Mouse (Mus musculus): Measurements from ENCODE around the gene Flnb. TPM values are rescaled to one million over a fixed set of nuclear protein-coding genes. Genes with fewer than 3 reads are reported as not detected.

Gene Flnb
- polyA plus RNA-seq, 1 experiment from 2014 or later, result 16.5 TPM

DNA sequence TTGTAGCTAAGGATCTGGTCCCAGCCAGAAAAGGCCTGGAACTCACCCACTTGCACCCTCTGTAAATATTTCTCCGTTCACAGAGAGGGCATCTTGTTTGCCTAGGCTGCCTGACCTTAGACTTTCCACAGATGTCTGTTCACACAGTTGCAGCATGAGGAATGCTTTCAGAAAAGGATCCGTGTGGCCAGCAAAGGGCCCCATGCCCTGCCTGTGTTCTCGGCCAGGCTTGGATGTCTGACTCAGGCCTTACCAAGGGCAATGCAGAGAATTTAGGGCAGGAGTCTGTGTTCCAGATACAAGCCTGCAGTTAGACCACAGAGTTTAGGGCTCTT lies 126.0 kb downstream of the Flnb start:
- no peaks in the 10 kb centered on the region for H3K27me3 ChIP-seq (ENCODE audit: control insufficient read depth, insufficient read depth, low read length)
- WGBS, result 79% methylated on average over 3 of the region's 3 CpGs
- no peaks in the 10 kb centered on the region for H3K36me3 ChIP-seq (ENCODE audit: control insufficient read depth, insufficient read depth, low read length)

DNA sequence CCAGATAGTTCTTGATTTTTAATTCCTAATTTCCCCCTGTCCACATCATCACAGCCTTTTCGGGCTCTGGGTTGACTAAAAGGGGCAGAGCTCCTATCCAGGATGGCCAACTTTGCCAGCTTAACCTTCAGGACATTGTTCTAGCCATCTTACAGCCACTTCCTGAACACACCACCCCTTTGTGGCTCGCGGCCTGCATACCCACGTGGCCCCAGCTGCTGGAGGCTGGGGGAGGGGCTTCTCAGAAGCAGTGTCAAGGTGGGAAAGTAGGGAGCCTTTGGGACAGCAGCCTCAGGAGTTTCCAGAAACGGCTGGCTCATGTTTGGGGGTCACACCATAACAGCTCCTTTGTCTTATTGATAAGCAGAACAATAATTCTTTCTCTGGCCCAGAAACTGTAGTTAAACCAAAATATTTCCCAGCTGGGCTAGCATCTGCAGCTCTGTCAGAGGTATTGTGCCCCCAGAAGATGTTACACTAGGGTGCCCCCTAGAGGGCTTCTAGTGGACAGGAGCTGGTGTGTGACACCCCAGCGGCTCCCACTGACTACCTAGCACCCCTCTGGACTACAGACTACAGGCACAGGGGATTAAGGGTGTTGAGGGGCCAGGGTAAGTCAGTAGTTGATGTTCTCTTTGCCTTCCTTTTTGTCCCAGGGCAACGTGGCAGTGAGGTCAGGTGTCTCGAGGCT lies 126.7 kb downstream of the Flnb start:
- peak; percentile 23 for DNase-seq (ENCODE audit: low spot score)
- 67% methylated on average over 8 of the region's 8 CpGs for WGBS
- Histone ChIP-seq H3K27me3 (ENCODE audit: control insufficient read depth, insufficient read depth, low read length) (no peaks in the 10 kb centered on the region), H3K4me3 (ENCODE audit: low read depth, low read length) (no peak overlapping the region), H3K9me3 (ENCODE audit: control insufficient read depth, low read length) (no peaks in the 10 kb centered on the region), H3K27ac (ENCODE audit: low read depth, low read length) (no peak overlapping the region), H3K4me2 (replicated peaks; ENCODE audit: low read depth, low read length) (no peak overlapping the region), H3K9ac (ENCODE audit: low read depth, low read length) (no peak overlapping the region), H3K4me1 (replicated peaks; ENCODE audit: control insufficient read depth, insufficient read depth, low read length) (no peaks in the 10 kb centered on the region), H3K36me3 (ENCODE audit: control insufficient read depth, insufficient read depth, low read length) (no peaks in the 10 kb centered on the region)
- ATAC-seq (ENCODE audit: low FRiP score), result 0 out of 2 replicates have a peak, but pooled peaks have one; percentile 33

More for the DNA sequence above, 126.0 kb downstream of the Flnb start:
- ATAC-seq (ENCODE audit: low FRiP score) (no peak), DNase-seq (ENCODE audit: low spot score) (no peak)
- Histone ChIP-seq H3K4me1 (replicated peaks; ENCODE audit: control insufficient read depth, insufficient read depth, low read length) (no peaks in the 10 kb centered on the region), H3K9me3 (ENCODE audit: control insufficient read depth, low read length) (no peaks in the 10 kb centered on the region), H3K4me3 (ENCODE audit: low read depth, low read length) (no peak overlapping the region), H3K9ac (ENCODE audit: low read depth, low read length) (no peak overlapping the region), H3K4me2 (replicated peaks; ENCODE audit: low read depth, low read length) (no peak overlapping the region), H3K27ac (ENCODE audit: low read depth, low read length) (no peak overlapping the region)

- no peaks in the 10 kb centered on the region for H3K9me3 ChIP-seq (ENCODE audit: control insufficient read depth, low read length)
- no peaks in the 10 kb centered on the region for H3K36me3 ChIP-seq (ENCODE audit: control insufficient read depth, insufficient read depth, low read length)
- no peak overlapping the region for H3K27ac ChIP-seq (ENCODE audit: low read depth, low read length)
- no peaks in the 10 kb centered on the region for H3K27me3 ChIP-seq (ENCODE audit: control insufficient read depth, insufficient read depth, low read length)
- no peaks in the 10 kb centered on the region for H3K4me1 ChIP-seq (replicated peaks; ENCODE audit: control insufficient read depth, insufficient read depth, low read length)
- ATAC-seq (ENCODE audit: low FRiP score) (no peak), DNase-seq (ENCODE audit: low spot score) (no peak)
- no peak overlapping the region for H3K9ac ChIP-seq (ENCODE audit: low read depth, low read length)
- WGBS, result 81% methylated on average over 5 of the region's 5 CpGs
- H3K4me3 ChIP-seq (ENCODE audit: low read depth, low read length), result no peak overlapping the region
- H3K4me2 ChIP-seq (replicated peaks; ENCODE audit: low read depth, low read length), result no peak overlapping the region
Measured at GRCm38 (mm10) chr14:7945261-7945660, 127.5 kb downstream of the Flnb start.

DNA sequence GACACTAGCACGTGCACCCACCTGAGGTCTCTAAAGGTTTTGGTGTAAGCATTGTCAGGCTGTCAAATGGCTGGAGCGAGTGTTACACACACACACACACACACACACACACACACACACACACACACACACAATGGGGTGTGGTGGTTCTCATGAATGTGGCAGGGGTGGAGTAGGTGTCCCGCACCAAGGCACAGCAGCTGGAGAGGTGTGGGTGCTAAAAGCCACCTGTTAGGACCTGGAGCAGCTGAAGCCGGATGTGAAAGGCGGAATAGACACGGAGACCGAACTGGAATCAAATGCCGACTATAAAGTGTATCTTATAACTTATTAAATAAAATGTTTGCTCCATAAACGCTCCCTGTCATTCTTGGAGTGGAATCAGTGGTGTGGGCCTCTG lies 133.5 kb downstream of the Flnb start:
- no peak overlapping the region for H3K9ac ChIP-seq (ENCODE audit: low read depth, low read length)
- no peaks in the 10 kb centered on the region for H3K36me3 ChIP-seq (ENCODE audit: control insufficient read depth, insufficient read depth, low read length)
- H3K4me2 ChIP-seq (replicated peaks; ENCODE audit: low read depth, low read length), result no peak overlapping the region
- 97% methylated on average over 9 of the region's 9 CpGs for WGBS
- H3K4me3 ChIP-seq (ENCODE audit: low read depth, low read length), result no peak overlapping the region
- no peak overlapping the region for H3K27ac ChIP-seq (ENCODE audit: low read depth, low read length)
- H3K9me3 ChIP-seq (ENCODE audit: control insufficient read depth, low read length), result no peaks in the 10 kb centered on the region
- H3K27me3 ChIP-seq (ENCODE audit: control insufficient read depth, insufficient read depth, low read length), result no peaks in the 10 kb centered on the region
- ATAC-seq (ENCODE audit: low FRiP score) (no peak), DNase-seq (ENCODE audit: low spot score) (no peak)
- no peaks in the 10 kb centered on the region for H3K4me1 ChIP-seq (replicated peaks; ENCODE audit: control insufficient read depth, insufficient read depth, low read length)

DNA sequence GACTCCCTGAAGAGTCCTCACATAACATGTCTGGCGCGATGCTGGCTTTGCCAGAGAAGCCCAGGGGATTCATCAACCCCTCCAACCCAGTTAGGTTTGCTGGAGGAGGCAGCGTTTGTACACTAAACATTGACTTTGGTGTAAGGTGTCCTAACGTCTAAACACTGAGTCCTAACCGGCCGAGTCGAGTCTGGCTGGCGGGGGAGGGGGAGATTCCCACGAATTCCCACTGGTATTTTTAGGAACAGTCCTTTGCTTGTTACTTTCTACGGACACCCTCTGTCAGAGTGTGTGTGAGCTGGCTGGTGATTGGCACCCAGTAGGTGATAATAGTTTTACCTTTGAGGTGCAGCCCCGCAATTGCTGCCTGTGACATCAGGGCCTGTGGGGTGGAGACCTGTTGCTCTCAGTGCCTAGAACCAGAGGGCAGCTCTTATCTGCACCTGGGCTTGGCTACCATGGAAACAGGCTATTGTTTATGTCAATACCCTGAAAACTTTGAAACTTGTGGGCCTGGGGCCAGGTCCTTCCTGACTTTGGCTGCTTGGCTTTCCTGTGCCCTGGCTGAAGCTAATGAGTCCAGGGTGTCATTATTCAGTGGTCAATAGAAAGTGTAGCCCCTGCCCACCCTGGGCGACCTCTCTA lies 135.0 kb downstream of the Flnb start:
- H3K4me1 ChIP-seq (replicated peaks; ENCODE audit: control insufficient read depth, insufficient read depth, low read length), result no peaks in the 10 kb centered on the region
- H3K4me3 ChIP-seq (ENCODE audit: low read depth, low read length), result no peak overlapping the region
- no peaks in the 10 kb centered on the region for H3K36me3 ChIP-seq (ENCODE audit: control insufficient read depth, insufficient read depth, low read length)
- ATAC-seq (ENCODE audit: low FRiP score) (no peak), DNase-seq (ENCODE audit: low spot score) (no peak)
- WGBS, result 31% methylated on average over 12 of the region's 12 CpGs
- no peaks in the 10 kb centered on the region for H3K27me3 ChIP-seq (ENCODE audit: control insufficient read depth, insufficient read depth, low read length)
- no peak overlapping the region for H3K4me2 ChIP-seq (replicated peaks; ENCODE audit: low read depth, low read length)
- no peak overlapping the region for H3K27ac ChIP-seq (ENCODE audit: low read depth, low read length)
- H3K9me3 ChIP-seq (ENCODE audit: control insufficient read depth, low read length), result no peaks in the 10 kb centered on the region
- no peak overlapping the region for H3K9ac ChIP-seq (ENCODE audit: low read depth, low read length)

GRCm38 (mm10) chr14:7954071-7954471 lies 136.3 kb downstream of the Flnb start:
- no peak overlapping the region for H3K4me2 ChIP-seq (replicated peaks; ENCODE audit: low read depth, low read length)
- 38% methylated on average over 6 of the region's 6 CpGs for WGBS
- H3K4me3 ChIP-seq (ENCODE audit: low read depth, low read length), result no peak overlapping the region
- H3K4me1 ChIP-seq (replicated peaks; ENCODE audit: control insufficient read depth, insufficient read depth, low read length), result no peaks in the 10 kb centered on the region
- 0 out of 2 replicates have a peak overlapping the region, but pooled peaks have one; percentile 15 for H3K9ac ChIP-seq (ENCODE audit: low read depth, low read length)
- DNase-seq (ENCODE audit: low spot score) (no peak), ATAC-seq (ENCODE audit: low FRiP score) (0 out of 2 replicates have a peak, but pooled peaks have one; percentile 41)
- H3K27ac ChIP-seq (ENCODE audit: low read depth, low read length), result no peak overlapping the region
- H3K9me3 ChIP-seq (ENCODE audit: control insufficient read depth, low read length), result no peaks in the 10 kb centered on the region
- H3K27me3 ChIP-seq (ENCODE audit: control insufficient read depth, insufficient read depth, low read length), result no peaks in the 10 kb centered on the region
- no peaks in the 10 kb centered on the region for H3K36me3 ChIP-seq (ENCODE audit: control insufficient read depth, insufficient read depth, low read length)

- Histone ChIP-seq H3K4me1 (replicated peaks; ENCODE audit: control insufficient read depth, insufficient read depth, low read length) (no peaks in the 10 kb centered on the region), H3K4me2 (replicated peaks; ENCODE audit: low read depth, low read length) (no peak overlapping the region), H3K27ac (ENCODE audit: low read depth, low read length) (no peak overlapping the region), H3K4me3 (ENCODE audit: low read depth, low read length) (no peak overlapping the region), H3K36me3 (ENCODE audit: control insufficient read depth, insufficient read depth, low read length) (no peaks in the 10 kb centered on the region), H3K9ac (ENCODE audit: low read depth, low read length) (no peak overlapping the region), H3K27me3 (ENCODE audit: control insufficient read depth, insufficient read depth, low read length) (no peaks in the 10 kb centered on the region), H3K9me3 (ENCODE audit: control insufficient read depth, low read length) (no peaks in the 10 kb centered on the region)
- 87% methylated on average over 10 of the region's 10 CpGs for WGBS
- DNase-seq (ENCODE audit: low spot score) (no peak), ATAC-seq (ENCODE audit: low FRiP score) (no peak)
Measured at GRCm38 (mm10) chr14:7956427-7956826, 138.7 kb downstream of the Flnb start.

DNA sequence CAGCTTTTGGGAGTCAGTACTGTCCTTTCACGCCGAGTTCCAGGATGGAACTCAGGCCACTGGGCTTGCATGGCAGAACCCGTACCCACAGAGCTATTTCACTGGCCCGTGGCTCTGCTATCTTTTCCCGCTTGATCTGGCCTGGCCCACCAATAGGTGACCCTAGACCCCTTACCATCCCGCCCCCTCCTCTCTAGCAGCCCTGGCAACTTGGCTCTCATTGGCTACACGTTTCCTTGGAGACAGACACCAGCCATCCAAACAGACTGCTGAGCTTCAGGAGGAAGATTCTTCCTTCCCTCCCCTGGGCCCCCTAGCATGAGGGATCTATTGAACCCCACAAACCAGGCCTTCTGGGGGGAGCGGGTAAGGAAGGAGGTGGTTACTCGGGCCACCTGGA lies 139.3 kb downstream of the Flnb start, which contains the start of gene Gm45521:
Gene Gm45521 (plus strand): TSS at position 240 of the 400 bp plus-strand sequence.
- no peaks in the 10 kb centered on the region for H3K36me3 ChIP-seq (ENCODE audit: control insufficient read depth, insufficient read depth, low read length)
- 45% methylated on average over 9 of the region's 9 CpGs for WGBS
- no peak within 1 kb of the TSS for H3K4me2 ChIP-seq (replicated peaks; ENCODE audit: low read depth, low read length)
- no peak within 1 kb of the TSS for H3K9ac ChIP-seq (ENCODE audit: low read depth, low read length)
- no peaks in the 10 kb centered on the region for H3K27me3 ChIP-seq (ENCODE audit: control insufficient read depth, insufficient read depth, low read length)
- no peak within 1 kb of the TSS for H3K27ac ChIP-seq (ENCODE audit: low read depth, low read length)
- no peaks in the 10 kb centered on the region for H3K4me1 ChIP-seq (replicated peaks; ENCODE audit: control insufficient read depth, insufficient read depth, low read length)
- DNase-seq (ENCODE audit: low spot score) (peak; percentile 18), ATAC-seq (ENCODE audit: low FRiP score) (peak; percentile 58; the same call in 1 of the 2 replicates)
- no peak within 1 kb of the TSS for H3K4me3 ChIP-seq (ENCODE audit: low read depth, low read length)
- no peaks in the 10 kb centered on the region for H3K9me3 ChIP-seq (ENCODE audit: control insufficient read depth, low read length)

GRCm38 (mm10) chr14:7960616-7961015 lies 142.9 kb downstream of the Flnb start:
- H3K4me1 ChIP-seq (replicated peaks; ENCODE audit: control insufficient read depth, insufficient read depth, low read length), result no peaks in the 10 kb centered on the region
- H3K4me3 ChIP-seq (ENCODE audit: low read depth, low read length), result no peak overlapping the region
- DNase-seq (ENCODE audit: low spot score) (peak; percentile 37), ATAC-seq (ENCODE audit: low FRiP score) (no peak)
- no peaks in the 10 kb centered on the region for H3K36me3 ChIP-seq (ENCODE audit: control insufficient read depth, insufficient read depth, low read length)
- H3K9ac ChIP-seq (ENCODE audit: low read depth, low read length), result no peak overlapping the region
- H3K9me3 ChIP-seq (ENCODE audit: control insufficient read depth, low read length), result no peaks in the 10 kb centered on the region
- 46% methylated on average over 11 of the region's 11 CpGs for WGBS
- H3K27ac ChIP-seq (ENCODE audit: low read depth, low read length), result no peak overlapping the region
- no peak overlapping the region for H3K4me2 ChIP-seq (replicated peaks; ENCODE audit: low read depth, low read length)
- no peaks in the 10 kb centered on the region for H3K27me3 ChIP-seq (ENCODE audit: control insufficient read depth, insufficient read depth, low read length)
